In genomic region chr16:29884899-29885298, GRCm38 (mm10) we compare ENCODE assay signal across 16 mouse cellular contexts.
DNase-seq lines count a peak whose midpoint lies in the region; ATAC-seq and TF ChIP-seq lines count a peak whose summit lies in the region.
"Had no signal": no experiment of that assay in that cellular context is flagged by ENCODE, and none has a peak within 500 bp of the region (broad histone marks: within the 10 kb centered on the region; RNA-seq: fewer than 3 reads in every experiment).

No protein-coding gene starts in this region.

- no peak overlapping the region for H3K27ac ChIP-seq in heart, embryonic 11.5 days (ENCODE audit: low read depth, low read length)
- peak overlapping the region; percentile 48; the same call in 1 of the 2 replicates for H3K27ac ChIP-seq in gastrocnemius, adult 2 months
- H3K27ac ChIP-seq in forebrain, embryonic 16.5 days (ENCODE audit: low read length): no peak overlapping the region
- H3K27ac ChIP-seq: forebrain, embryonic 13.5 days; hindbrain, embryonic 12.5 days had no signal

- TF ChIP-seq CTCF in gastrocnemius, adult 2 months (IDR thresholded peaks at IDR 0.05): no peak

- 65% methylated on average over 4 of the region's 4 CpGs for WGBS in heart, embryonic 11.5 days (ENCODE audit: insufficient replicate concordance)
- 78% methylated on average over 4 of the region's 4 CpGs for WGBS in forebrain, embryonic 16.5 days

- no peak overlapping the region for H3K4me2 ChIP-seq in heart, embryonic 11.5 days
- H3K4me2 ChIP-seq in forebrain, embryonic 16.5 days (ENCODE audit: low read length): no peak overlapping the region
- H3K4me2 ChIP-seq: forebrain, embryonic 13.5 days; hindbrain, embryonic 12.5 days had no signal

- no peak overlapping the region for H3K4me3 ChIP-seq in heart, embryonic 11.5 days (ENCODE audit: low read depth, low read length)
- H3K4me3 ChIP-seq in gastrocnemius, adult 2 months: no peak overlapping the region
- no peak overlapping the region for H3K4me3 ChIP-seq in forebrain, embryonic 16.5 days (replicated peaks; ENCODE audit: low read length)
- H3K4me3 ChIP-seq: forebrain, embryonic 13.5 days; hindbrain, embryonic 12.5 days; megakaryocyte, embryonic 14.5 days had no signal

- peak; percentile 96 for DNase-seq in heart, adult 11 months
- peak; percentile 79 for DNase-seq in Muller cell, postnatal 12 days (ENCODE audit: inconsistent ontology term)
- peak; percentile 60 for DNase-seq in gastrocnemius, adult 2 months
- DNase-seq in heart, postnatal 14 days: peak; percentile 20 to 55
- no peak for DNase-seq in adrenal gland, adult (ENCODE audit: inconsistent age in 2 of 2, low spot score in 1 of 2)
- DNase-seq: cerebellum, postnatal 36 days; kidney, adult 8-10 months; liver, postnatal 0 days; thymus, postnatal 14 days had no signal

- peaks cover 40% of the 10 kb centered on the region for H3K4me1 ChIP-seq in heart, embryonic 11.5 days (ENCODE audit: control insufficient read depth, insufficient read depth, low read length)
- peaks cover 25% of the 10 kb centered on the region for H3K4me1 ChIP-seq in forebrain, embryonic 16.5 days (replicated peaks; ENCODE audit: control insufficient read depth, insufficient read depth, low read length)

- intact Hi-C loops in gastrocnemius, adult 2 months (cut with DNase I): loop anchor here (5.0 kb wide), 2 partner anchors 57 to 187 kb away; no protein-coding TSS in a partner anchor
- intact Hi-C loops in heart, postnatal 14 days (cut with DNase I): loop anchor here (5.0 kb wide), 3 partner anchors 47 to 122 kb away; no protein-coding TSS in a partner anchor

- H3K9ac ChIP-seq in heart, embryonic 11.5 days (ENCODE audit: low read depth, low read length): no peak overlapping the region
- no peak overlapping the region for H3K9ac ChIP-seq in forebrain, embryonic 16.5 days (replicated peaks; ENCODE audit: low read depth, low read length)
- H3K9ac ChIP-seq: forebrain, embryonic 13.5 days; hindbrain, embryonic 12.5 days; liver, postnatal 0 days had no signal

- no peak for ATAC-seq in heart, embryonic 11.5 days (replicated peaks; ENCODE audit: insufficient number of reproducible peaks, low FRiP score, low TSS enrichment)
- ATAC-seq in erythroblast, adult 5-6 weeks (replicated peaks; ENCODE audit: low FRiP score, poor library complexity, severe bottlenecking): no peak
- ATAC-seq in forebrain, embryonic 16.5 days: no peak
- ATAC-seq: forebrain, embryonic 13.5 days; liver, postnatal 0 days had no signal

- no peaks in the 10 kb centered on the region for H3K9me3 ChIP-seq in heart, embryonic 11.5 days (replicated peaks; ENCODE audit: control insufficient read depth, low read length)
- H3K9me3 ChIP-seq in forebrain, embryonic 16.5 days (ENCODE audit: control insufficient read depth, low read length): 0 out of 2 replicates have a peak, but pooled peaks cover 3% of the 10 kb centered on the region
- H3K9me3 ChIP-seq: forebrain, embryonic 13.5 days; hindbrain, embryonic 12.5 days had no signal

- H3K27me3 ChIP-seq in heart, embryonic 11.5 days (ENCODE audit: control insufficient read depth, insufficient read depth, low read length): no peaks in the 10 kb centered on the region
- no peaks in the 10 kb centered on the region for H3K27me3 ChIP-seq in forebrain, embryonic 16.5 days (replicated peaks; ENCODE audit: control insufficient read depth, insufficient read depth, low read length)
- H3K27me3 ChIP-seq: CH12.LX had no signal

- H3K36me3 ChIP-seq in heart, embryonic 11.5 days (ENCODE audit: control insufficient read depth, insufficient read depth, low read length): no peaks in the 10 kb centered on the region
- no peaks in the 10 kb centered on the region for H3K36me3 ChIP-seq in forebrain, embryonic 16.5 days (ENCODE audit: control insufficient read depth, insufficient read depth)
- H3K36me3 ChIP-seq: hindbrain, embryonic 12.5 days had no signal

Comparison
In these comparisons a context has a peak if more than half of its experiments do, and no peak if none do; other contexts are left out.
1. DNase-seq: peak in heart, adult 11 months (single experiment), Muller cell, postnatal 12 days (single experiment), gastrocnemius, adult 2 months (single experiment) and heart, postnatal 14 days (2 of 2); none in adrenal gland, adult (0 of 2).